Mouse (Mus musculus) testis, adult 2 months (tissue): Measurements from ENCODE around the gene Elobl.

Experiments used
- CTCF ChIP-seq: fragments of 200-500 bp; IDR thresholded peaks from 2 replicates; pipeline ENCODE4 v1.5.1; 2012; ENCODE audit warnings: low read depth, mild to moderate bottlenecking, inconsistent platforms, low read length, moderate library complexity; ENCODE audit not compliant: control insufficient read depth, insufficient read depth, insufficient replicate concordance
- POLR2A ChIP-seq: fragments of 200-500 bp; IDR thresholded peaks from 2 replicates; pipeline ENCODE4 v1.6.1; 2012; ENCODE audit warnings: low read depth, mild to moderate bottlenecking, inconsistent platforms, low read length, moderate library complexity; ENCODE audit not compliant: control insufficient read depth

DNA sequence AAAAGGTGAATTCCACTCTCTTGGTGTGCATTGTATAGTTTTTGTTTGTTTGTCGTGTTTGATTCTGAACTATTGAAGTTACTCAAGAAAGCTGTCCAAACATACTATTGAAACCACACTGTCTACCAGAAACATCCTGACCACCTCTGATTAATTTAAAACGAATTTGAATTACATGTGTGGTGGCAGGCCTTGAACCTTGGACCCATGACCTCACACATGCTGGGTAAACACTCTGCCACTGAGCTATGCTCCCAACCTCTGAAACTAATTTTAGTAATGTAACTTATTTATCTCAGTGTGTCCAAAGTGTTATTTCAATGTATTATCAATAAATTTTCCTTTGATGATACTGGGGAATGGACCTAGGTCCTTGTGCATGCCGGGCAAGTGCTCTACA lies 40.9 kb upstream of the Elobl start:
- TF ChIP-seq CTCF (no peak), POLR2A (no peak)
